Mouse (Mus musculus): ENCODE data around the gene Ier5. TPM values are rescaled to one million over a fixed set of nuclear protein-coding genes. Genes with fewer than 3 reads are reported as not detected.

Ier5 gene
- polyA plus RNA-seq, 1 experiment, result 38.1 TPM

- 30% methylated on average over 4 of the region's 4 CpGs for WGBS
- TF ChIP-seq POLR2A (IDR thresholded peaks at IDR 0.05; ENCODE audit: borderline replicate concordance, extremely low read depth, low read depth, low read length), result no peak
- no peak for TF ChIP-seq CTCF (IDR thresholded peaks at IDR 0.05; ENCODE audit: insufficient read depth, low read length)
- Histone ChIP-seq H3K4me3 (replicated peaks; ENCODE audit: extremely low read depth, low read depth, low read length) (no peak overlapping the region), H3K4me1 (ENCODE audit: control insufficient read depth, insufficient read depth, low read length) (peaks cover 41% of the 10 kb centered on the region)
- peak; percentile 41 for DNase-seq
Observed at GRCm38 (mm10) chr1:155093145-155093791, 6.2 kb downstream of the Ier5 start.

- 41% methylated on average over 14 of the region's 14 CpGs for WGBS
- no peak for DNase-seq
- TF ChIP-seq POLR2A (IDR thresholded peaks at IDR 0.05; ENCODE audit: borderline replicate concordance, extremely low read depth, low read depth, low read length) (no peak), CTCF (IDR thresholded peaks at IDR 0.05; ENCODE audit: insufficient read depth, low read length) (no peak)
- peaks cover 41% of the 10 kb centered on the region for H3K4me1 ChIP-seq (ENCODE audit: control insufficient read depth, insufficient read depth, low read length)
- no peak overlapping the region for H3K4me3 ChIP-seq (replicated peaks; ENCODE audit: extremely low read depth, low read depth, low read length)
Observed at GRCm38 (mm10) chr1:155091842-155092800, 7.3 kb downstream of the Ier5 start.

- no peak for TF ChIP-seq CTCF (IDR thresholded peaks at IDR 0.05; ENCODE audit: insufficient read depth, low read length)
- no peak for TF ChIP-seq POLR2A (IDR thresholded peaks at IDR 0.05; ENCODE audit: borderline replicate concordance, extremely low read depth, low read depth, low read length)
- DNase-seq, result peak; percentile 30
- Histone ChIP-seq H3K4me1 (ENCODE audit: control insufficient read depth, insufficient read depth, low read length) (peaks cover 44% of the 10 kb centered on the region), H3K4me3 (replicated peaks; ENCODE audit: extremely low read depth, low read depth, low read length) (no peak overlapping the region)
- WGBS, result 48% methylated on average over 7 of the region's 7 CpGs
Observed at GRCm38 (mm10) chr1:155091374-155091841, 8.0 kb downstream of the Ier5 start.

DNA sequence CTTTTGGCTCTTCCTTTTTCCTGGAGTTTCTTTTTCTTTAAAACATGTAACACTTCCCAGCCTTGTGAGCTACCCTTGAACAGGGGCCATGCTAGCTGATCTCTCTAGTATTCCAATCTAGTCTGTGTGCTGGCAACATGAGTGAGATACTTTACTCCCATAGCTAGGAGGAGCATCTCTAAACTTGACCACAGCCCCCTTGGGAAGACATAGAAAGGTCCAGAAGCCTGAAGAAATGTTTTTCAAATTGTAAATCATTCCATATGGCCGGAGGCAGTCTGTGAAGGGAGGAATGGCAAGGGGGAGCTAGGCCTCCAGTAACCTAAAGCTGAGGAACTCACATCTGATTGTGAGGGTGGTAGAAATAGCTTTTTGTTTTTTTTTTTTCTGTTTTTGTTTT lies 8.7 kb downstream of the Ier5 start:
- DNase-seq, result no peak
- no peak overlapping the region for H3K4me3 ChIP-seq (replicated peaks; ENCODE audit: extremely low read depth, low read depth, low read length)
- peaks cover 42% of the 10 kb centered on the region for H3K4me1 ChIP-seq (ENCODE audit: control insufficient read depth, insufficient read depth, low read length)
- WGBS, result 89% methylated on average over 1 of the region's 1 CpGs
- TF ChIP-seq POLR2A (IDR thresholded peaks at IDR 0.05; ENCODE audit: borderline replicate concordance, extremely low read depth, low read depth, low read length) (no peak), CTCF (IDR thresholded peaks at IDR 0.05; ENCODE audit: insufficient read depth, low read length) (no peak)

DNA sequence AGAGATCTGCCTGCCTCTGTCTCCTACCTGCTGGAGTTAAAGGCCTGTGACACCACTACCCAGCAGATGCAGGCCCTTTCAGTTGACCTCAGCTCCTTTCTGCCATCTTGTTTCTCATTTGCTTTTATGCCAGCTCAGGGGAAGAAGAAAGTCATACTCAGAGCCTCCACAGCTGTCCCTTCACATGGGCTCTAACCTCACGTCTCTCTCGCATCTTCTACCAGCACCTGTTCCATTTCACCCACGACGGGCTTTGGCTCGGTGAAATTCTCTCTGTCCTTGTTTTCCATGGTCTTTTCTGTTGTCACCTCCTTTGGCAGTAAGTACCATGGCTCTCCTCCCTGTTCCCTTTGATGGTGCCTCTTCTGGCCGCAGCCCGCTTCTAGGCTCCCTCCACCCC lies 9.1 kb downstream of the Ier5 start:
- TF ChIP-seq POLR2A (IDR thresholded peaks at IDR 0.05; ENCODE audit: borderline replicate concordance, extremely low read depth, low read depth, low read length) (no peak), CTCF (IDR thresholded peaks at IDR 0.05; ENCODE audit: insufficient read depth, low read length) (no peak)
- Histone ChIP-seq H3K4me1 (ENCODE audit: control insufficient read depth, insufficient read depth, low read length) (peaks cover 40% of the 10 kb centered on the region), H3K4me3 (replicated peaks; ENCODE audit: extremely low read depth, low read depth, low read length) (no peak overlapping the region)
- no peak for DNase-seq
- 87% methylated on average over 7 of the region's 7 CpGs for WGBS

DNA sequence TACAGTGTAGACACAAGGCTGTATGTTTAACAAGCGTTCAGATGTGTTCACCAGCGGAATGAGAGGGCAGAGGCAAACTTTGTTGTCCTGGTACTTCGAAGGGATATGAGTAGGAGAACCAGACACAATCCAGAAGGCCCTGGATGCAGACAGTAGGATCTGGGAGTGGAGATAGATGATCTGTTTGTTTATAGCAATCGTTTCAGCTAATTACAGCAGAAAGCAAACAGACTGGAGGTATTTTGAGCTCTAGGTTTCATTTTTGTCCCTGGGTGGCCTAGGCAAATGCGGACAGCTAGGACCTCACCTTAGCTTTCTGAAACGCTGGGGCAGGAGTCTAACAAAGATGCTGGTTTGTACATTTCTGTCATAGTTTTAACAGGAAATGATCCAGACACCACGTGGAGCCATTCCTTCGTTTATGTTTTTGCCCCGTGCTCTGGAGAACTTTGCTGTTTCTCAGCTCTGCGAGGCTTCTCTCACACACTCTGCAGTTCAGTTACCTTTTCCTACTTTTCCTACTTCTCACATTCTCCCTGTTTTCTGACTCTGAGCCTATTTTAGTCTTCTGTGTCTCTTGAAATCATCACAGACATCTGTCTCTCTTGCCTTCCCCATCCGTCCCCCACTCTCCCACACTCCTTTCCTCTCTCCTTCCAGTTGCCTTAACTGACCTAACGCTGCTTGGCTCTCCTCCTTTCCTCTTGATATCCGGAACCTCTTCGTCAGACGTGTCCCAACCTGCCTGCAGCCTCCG lies 10.4 kb downstream of the Ier5 start:
- no peak for DNase-seq
- WGBS, result 29% methylated on average over 16 of the region's 16 CpGs
- TF ChIP-seq POLR2A (IDR thresholded peaks at IDR 0.05; ENCODE audit: borderline replicate concordance, extremely low read depth, low read depth, low read length) (no peak), CTCF (IDR thresholded peaks at IDR 0.05; ENCODE audit: insufficient read depth, low read length) (no peak)
- H3K4me1 ChIP-seq (ENCODE audit: control insufficient read depth, insufficient read depth, low read length), result peaks cover 46% of the 10 kb centered on the region
- H3K4me3 ChIP-seq (replicated peaks; ENCODE audit: extremely low read depth, low read depth, low read length), result no peak overlapping the region

GRCm38 (mm10) chr1:155088046-155088445 lies 11.4 kb downstream of the Ier5 start:
- 81% methylated on average over 4 of the region's 4 CpGs for WGBS
- Histone ChIP-seq H3K4me3 (replicated peaks; ENCODE audit: extremely low read depth, low read depth, low read length) (no peak overlapping the region), H3K4me1 (ENCODE audit: control insufficient read depth, insufficient read depth, low read length) (peaks cover 41% of the 10 kb centered on the region)
- TF ChIP-seq CTCF (IDR thresholded peaks at IDR 0.05; ENCODE audit: insufficient read depth, low read length), result no peak
- no peak for TF ChIP-seq POLR2A (IDR thresholded peaks at IDR 0.05; ENCODE audit: borderline replicate concordance, extremely low read depth, low read depth, low read length)
- DNase-seq, result no peak

GRCm38 (mm10) chr1:155086893-155087292 lies 12.5 kb downstream of the Ier5 start:
- Histone ChIP-seq H3K4me1 (ENCODE audit: control insufficient read depth, insufficient read depth, low read length) (peaks cover 43% of the 10 kb centered on the region), H3K4me3 (replicated peaks; ENCODE audit: extremely low read depth, low read depth, low read length) (no peak overlapping the region)
- no peak for DNase-seq
- TF ChIP-seq POLR2A (IDR thresholded peaks at IDR 0.05; ENCODE audit: borderline replicate concordance, extremely low read depth, low read depth, low read length), result no peak
- TF ChIP-seq CTCF (IDR thresholded peaks at IDR 0.05; ENCODE audit: insufficient read depth, low read length), result no peak
- 17% methylated on average over 4 of the region's 4 CpGs for WGBS

- 36% methylated on average over 7 of the region's 7 CpGs for WGBS
- TF ChIP-seq POLR2A (IDR thresholded peaks at IDR 0.05; ENCODE audit: borderline replicate concordance, extremely low read depth, low read depth, low read length) (no peak), CTCF (IDR thresholded peaks at IDR 0.05; ENCODE audit: insufficient read depth, low read length) (no peak)
- DNase-seq, result no peak
- peaks cover 41% of the 10 kb centered on the region for H3K4me1 ChIP-seq (ENCODE audit: control insufficient read depth, insufficient read depth, low read length)
- no peak overlapping the region for H3K4me3 ChIP-seq (replicated peaks; ENCODE audit: extremely low read depth, low read depth, low read length)
Observed at GRCm38 (mm10) chr1:155086416-155086815, 13.0 kb downstream of the Ier5 start.
